Mouse (Mus musculus) right cerebral cortex, adult 2 months (tissue): ENCODE measurements around the gene Gm45521.

ENCODE experiments used
- DNase-seq, 2 experiments: peaks; one replicate each; pipeline ENCODE4 v3.0.0; 2021 to 2022; ENCODE audit warnings: low spot score in 2 of 2

Gene Gm45521

GRCm38 (mm10) chr14:7957049-7957448 is at the start of gene Gm45521:
Gene Gm45521, plus strand, starts transcription at chr14:7957288.
- DNase-seq: no peak

GRCm38 (mm10) chr14:7909472-7909871 is 47.6 kb upstream of the Gm45521 start:
- DNase-seq: no peak

GRCm38 (mm10) chr14:7913842-7914241 is 43.2 kb upstream of the Gm45521 start:
- DNase-seq: no peak

- no peak for DNase-seq
Measured at GRCm38 (mm10) chr14:7914461-7914860, 42.6 kb upstream of the Gm45521 start.

GRCm38 (mm10) chr14:7918150-7918991 is 38.7 kb upstream of the Gm45521 start:
- no peak for DNase-seq

- no peak for DNase-seq
Measured at GRCm38 (mm10) chr14:7919309-7919708, 37.8 kb upstream of the Gm45521 start.

- DNase-seq: no peak
Measured at GRCm38 (mm10) chr14:7919921-7920320, 37.2 kb upstream of the Gm45521 start.

DNA sequence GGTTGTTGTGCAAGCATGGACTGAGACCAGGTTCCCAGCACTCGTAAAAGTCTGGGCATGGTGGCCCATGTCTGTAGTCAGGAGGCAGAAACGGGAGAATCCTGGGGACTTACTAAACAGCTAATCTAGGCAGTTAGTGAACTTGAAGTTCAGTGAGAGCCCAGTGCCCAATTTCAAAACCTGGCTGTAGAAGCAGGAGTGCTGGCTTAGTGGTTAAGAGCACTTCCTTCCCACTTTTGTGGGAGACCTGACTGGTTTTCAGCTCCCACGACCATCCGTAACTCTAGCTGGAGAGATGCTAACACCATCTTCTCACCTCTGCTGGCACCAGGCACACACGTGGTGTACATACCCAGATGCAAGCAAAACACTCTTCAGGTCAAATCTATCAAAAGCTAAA is 35.6 kb upstream of the Gm45521 start:
- no peak for DNase-seq

GRCm38 (mm10) chr14:7923635-7924034 is 33.5 kb upstream of the Gm45521 start:
- no peak for DNase-seq

DNA sequence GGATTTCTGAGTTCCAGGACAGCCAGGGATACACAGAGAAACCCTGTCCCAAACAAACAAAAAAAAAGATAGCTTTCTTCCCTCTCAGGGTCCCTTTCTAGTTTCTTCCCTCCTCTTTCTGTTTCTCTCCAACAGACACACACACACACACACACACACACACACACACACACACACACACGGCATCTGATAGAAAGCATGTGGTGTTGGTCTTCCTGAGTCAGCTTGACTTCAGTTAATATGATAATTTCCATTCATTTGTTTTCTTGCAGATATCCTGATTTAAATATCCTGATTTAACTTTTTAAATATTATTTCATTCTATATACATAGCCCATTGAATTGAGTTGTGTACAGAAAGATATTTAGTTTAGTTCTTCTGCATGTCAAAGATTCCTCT is 28.7 kb upstream of the Gm45521 start:
- no peak for DNase-seq

DNA sequence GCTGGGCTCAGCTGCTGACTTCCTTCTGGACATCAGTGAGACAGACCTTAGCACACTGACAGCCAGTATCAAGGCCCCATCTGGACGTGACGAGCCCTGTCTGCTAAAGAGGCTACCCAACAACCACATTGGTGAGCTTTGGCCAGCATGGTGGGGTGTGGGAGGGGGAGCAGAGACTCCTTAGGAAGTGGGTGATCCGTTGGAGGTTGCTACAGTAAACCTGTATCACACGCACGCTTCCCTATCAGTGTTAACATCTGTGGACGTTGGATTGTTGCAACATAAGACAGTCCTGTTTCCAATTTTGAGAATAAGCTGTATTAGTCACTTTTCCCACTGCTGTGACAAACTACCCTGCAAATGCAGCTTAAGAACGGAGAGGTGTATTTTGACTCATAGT is 28.1 kb upstream of the Gm45521 start:
- DNase-seq: no peak

- DNase-seq: no peak
Measured at GRCm38 (mm10) chr14:7932151-7932550, 24.9 kb upstream of the Gm45521 start.

- DNase-seq: no peak
Measured at GRCm38 (mm10) chr14:7934166-7934565, 22.9 kb upstream of the Gm45521 start.

DNA sequence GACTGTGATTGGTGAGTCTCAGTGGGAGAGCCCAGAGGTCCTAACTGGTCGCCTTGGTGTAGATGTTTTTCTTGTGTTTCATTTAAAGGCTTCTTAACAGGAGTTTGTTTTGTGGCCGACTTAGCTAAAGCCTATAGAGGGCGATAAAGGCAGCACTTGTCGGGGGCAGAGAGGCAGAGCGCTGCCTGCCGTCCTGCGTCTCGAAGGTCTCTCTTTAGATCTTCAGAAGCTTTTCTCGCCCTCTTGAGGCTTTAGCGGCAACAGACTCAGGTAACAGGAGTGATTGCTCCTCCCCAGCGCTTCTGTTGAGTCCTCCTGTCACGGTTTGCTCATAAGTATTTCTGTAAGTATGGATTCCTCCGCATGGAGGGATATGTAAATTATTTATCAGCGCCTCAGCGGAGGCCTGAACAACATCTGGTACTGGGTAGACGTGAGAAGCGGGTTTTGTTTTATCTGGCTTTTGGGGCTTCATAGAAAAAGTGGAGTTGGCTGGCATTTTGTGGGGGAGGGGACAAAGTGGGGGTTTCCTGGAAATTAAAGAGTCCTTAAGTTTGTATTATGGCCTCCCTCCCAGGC is 19.9 kb upstream of the Gm45521 start:
- peak; percentile 30 to 47 for DNase-seq

GRCm38 (mm10) chr14:7938809-7939784 is 18.0 kb upstream of the Gm45521 start:
- no peak for DNase-seq

GRCm38 (mm10) chr14:7941413-7941812 is 15.7 kb upstream of the Gm45521 start:
- DNase-seq: no peak

DNA sequence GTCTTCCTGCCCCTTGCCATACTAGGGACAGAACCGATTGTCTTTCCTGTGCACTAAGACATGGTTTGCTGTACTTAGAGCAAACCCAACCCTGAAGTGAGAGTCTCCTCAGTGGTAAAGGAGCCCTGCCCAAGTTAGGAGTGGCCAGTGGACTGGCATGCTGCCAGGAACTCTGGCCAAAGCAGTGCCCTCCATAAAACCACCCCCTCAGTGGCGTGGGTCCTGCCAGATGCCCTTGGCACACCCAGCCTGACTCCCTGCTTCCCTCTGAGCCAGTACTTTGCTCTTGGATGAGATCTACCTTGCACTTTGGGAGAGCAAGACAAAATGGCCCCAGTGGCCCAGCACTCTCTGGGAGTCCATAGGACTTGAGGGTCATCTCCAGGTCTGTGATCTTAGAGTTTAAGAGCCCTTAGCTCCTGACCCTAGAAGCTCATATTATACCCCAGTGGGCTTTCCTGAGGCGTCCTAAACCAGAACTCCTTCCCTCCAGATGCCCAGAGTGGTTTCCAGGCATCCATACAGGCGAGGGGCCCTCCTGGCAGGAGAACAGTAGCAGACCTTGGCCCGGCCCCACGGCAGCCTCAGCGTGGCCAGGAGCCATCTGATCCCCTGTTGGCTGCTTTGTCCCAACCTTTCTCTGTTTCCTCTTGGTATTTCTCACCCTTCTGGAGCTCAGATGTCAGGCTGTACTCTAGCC is 13.8 kb upstream of the Gm45521 start:
- DNase-seq: no peak

- DNase-seq: no peak
Measured at GRCm38 (mm10) chr14:7943801-7944135, 13.3 kb upstream of the Gm45521 start.

GRCm38 (mm10) chr14:7944349-7945039 is 12.6 kb upstream of the Gm45521 start:
- no peak for DNase-seq

DNA sequence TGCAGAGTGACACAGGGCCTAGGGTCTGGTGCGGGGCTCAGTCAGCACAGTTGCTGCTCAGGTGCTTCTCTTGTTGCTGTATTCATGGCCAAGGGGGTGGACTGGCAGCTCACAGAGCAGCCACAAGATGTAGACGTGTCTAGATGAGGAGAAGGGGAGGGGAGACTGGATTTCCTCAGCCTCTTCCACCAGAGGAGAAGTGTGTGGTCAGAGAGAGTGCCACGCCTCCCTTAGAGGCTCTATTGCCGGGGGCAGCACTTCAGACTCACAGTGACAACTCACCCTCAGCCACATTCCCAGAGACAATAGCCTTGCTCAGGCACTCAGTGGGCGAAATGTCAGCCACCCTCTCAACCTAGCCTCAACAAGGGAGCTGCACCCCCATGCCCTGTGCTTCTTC is 11.8 kb upstream of the Gm45521 start:
- no peak for DNase-seq

GRCm38 (mm10) chr14:7951234-7951633 is 5.9 kb upstream of the Gm45521 start:
- no peak for DNase-seq
